Mouse (Mus musculus) right cerebral cortex, postnatal 4 days (tissue): ENCODE results near the gene Ifrd2.

Experiments
- DNase-seq: peaks from one replicate; pipeline ENCODE4 v3.0.0-alpha.2; 2022

Gene Ifrd2

DNA sequence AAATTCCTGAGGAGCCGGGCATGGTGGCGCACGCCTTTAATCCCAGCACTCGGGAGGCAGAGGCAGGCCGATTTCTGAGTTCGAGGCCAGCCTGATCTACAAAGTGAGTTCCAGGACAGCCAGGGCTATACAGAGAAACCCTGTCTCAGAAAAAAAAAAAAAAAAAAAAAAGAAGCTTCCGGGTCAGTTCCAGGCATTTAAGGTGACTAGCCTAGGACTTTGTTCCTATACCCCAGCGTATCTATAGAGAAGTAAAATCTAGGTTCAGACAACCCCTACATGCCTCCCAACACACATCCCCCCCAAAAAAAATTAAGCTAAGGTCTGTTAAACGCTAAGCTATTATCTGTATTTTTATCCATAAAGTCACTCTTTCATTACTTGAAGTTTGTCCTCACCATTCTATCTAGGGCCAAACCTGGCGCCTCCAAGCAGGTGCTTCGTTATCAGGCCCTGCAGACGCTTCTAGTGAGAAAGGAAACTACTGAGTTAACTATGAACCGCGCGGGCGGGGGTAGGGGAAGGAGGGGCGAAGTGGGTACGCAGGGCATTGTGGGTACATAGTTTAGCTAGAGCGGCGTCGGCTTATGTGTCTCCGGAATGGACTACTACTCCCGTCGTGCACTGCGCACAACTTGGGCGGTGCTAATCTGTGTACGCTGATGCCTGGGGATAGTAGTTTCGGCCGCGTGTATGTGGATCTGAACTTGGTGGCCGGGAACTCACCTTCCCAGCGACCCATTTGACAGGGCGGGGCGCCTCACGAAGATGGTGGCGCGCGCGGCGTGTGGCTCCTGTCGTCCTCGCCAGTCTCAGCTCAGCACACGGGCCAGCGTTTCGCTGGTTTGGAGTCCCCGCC is at the start of gene Ifrd2:
TSS of gene Ifrd2 (plus strand) at position 669 of the 859 bp plus-strand sequence.
- peak; percentile 91 for DNase-seq

DNA sequence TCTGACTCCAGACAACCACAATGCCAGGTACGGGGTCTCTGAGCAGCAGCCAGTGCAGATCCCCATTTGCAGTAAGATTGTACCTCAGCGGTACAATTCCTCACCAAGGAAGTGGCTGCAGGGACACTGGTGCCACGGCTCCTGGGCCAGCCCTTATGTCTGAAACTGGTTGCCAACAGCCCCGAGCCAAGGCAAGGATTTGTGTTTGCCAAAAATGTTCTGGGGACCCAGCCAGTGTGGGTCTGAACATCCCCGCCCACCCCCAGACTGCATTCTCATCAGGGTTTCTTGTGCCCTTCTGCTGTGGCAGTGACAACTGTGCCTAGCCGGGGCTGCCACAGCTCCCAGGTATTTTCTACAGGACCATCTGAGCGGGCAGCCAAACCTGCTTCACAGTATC is 49.2 kb upstream of the Ifrd2 start:
- DNase-seq = no peak

DNA sequence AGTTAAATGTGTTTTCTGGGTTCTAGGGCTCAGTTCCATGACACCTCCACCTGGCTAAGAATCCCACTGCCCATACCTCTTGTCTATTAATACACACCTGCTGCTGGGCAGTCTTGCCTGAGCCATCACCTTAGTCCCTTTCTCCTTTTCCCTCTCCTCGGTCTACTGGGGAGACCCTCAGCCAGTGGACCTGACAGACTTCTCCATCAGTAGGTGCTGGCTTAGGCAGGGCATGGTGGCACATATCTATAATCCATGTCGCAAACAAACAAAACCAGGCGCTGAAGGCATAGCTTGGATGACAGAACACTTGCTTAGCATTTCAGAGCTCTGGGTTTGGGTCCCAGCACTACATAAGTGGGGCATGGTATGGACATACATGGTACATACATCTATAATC is 48.7 kb upstream of the Ifrd2 start:
- no peak for DNase-seq

DNA sequence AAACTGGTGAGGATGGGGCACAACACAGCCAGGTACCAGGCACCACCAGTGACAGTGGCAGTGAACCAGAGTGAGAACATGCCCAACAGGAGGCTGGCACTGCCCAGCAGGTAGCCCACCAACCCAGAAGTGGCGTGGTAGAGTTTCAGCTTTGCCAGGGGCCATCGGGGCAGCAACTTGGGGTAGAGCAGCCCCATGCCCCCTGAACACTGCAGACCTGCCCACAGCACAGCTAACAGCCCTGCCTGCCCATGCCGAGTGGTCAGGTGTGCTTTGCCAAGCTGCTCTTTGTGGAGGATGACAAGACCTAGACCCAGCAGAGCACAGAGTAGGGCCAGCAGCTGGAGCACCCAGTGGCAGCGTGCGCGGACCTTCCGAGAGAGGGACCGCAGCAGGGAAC is 47.5 kb upstream of the Ifrd2 start:
- no peak for DNase-seq

DNA sequence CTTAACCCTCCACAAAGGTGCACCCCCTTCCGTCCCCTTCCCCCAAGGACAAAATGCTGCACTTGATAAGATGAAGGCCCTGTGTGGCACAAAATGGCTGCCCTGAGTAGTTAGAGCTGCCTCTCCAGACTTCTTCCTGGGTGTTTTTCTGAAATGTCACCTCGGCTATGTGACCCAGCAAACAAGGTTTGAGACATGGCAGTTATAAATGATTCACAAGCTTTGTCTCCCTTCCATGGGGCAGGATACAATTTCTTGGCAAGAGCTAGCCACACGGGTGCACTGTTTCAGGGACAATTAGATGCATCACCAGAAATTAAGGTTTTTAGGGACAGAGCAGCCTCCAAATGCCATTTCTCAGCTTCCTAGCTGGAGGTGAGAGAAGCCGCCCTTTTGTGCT is 47.0 kb upstream of the Ifrd2 start:
- DNase-seq = no peak

DNA sequence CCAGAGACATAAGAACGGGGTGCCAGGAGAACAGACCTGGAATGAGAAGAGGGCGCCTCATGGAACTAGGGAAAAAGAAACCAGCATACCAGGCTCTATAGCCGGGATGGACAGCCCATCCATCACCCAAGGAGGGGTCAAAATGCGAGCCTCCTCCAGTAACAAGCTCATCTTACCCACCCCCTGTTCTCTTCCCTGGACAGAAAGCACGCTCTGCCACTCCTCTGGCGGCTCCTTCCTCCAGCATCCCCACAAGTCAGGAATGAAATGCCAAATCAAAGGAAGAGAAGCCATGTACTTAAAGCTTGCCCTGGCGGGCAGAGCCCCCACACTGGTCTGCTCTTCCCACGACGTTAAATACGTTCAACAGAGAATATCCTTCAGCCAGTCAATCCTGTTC is 46.4 kb upstream of the Ifrd2 start:
- DNase-seq = no peak

DNA sequence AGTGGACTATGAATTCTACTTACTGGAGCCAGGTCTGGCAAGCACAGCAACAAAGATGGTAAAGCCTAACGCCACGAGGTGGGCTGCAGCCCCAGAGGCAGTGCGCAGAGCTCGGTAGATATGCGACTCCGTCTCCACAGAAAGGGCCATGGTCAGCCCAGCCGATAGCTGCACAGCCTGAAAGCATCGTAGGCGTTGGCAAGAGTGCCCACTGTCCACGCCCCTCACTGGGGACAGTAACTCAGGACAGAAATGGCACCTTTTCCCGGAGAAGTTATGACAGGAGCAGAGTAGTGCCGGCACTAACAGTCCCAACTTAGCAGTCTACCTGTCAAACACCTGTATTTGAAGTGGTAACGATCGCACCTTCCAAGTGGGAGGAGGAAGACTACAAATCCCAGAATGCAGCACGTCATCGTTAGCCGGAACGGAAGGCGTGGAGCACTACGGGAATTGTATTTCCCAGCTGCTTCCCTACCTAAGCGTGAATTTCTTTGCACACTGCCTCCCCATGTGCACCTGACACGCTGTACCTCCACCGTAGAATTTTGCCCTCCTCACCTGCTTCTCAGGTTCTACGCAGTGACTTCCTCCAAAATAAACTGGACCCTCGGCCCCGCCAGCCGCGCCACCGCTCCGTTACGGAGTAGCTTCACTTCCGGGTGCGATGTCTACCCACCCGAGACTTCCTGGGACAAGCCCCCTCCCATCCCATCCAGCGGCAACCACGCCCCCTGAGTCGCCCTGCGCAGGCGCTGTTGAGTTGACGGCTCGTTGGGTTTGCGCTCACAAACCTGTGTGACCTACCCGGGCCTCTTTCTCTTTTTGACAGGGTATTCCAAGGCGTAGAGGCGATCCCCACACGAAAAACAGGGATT is 45.7 kb upstream of the Ifrd2 start, which contains the start of the genes Cyb561d2 and Nprl2:
TSS of gene Cyb561d2 (minus strand) at position 720 of the 878 bp plus-strand sequence.
TSS of gene Nprl2 (plus strand) at position 753 of the 878 bp plus-strand sequence.
- DNase-seq = peak; percentile 90

DNA sequence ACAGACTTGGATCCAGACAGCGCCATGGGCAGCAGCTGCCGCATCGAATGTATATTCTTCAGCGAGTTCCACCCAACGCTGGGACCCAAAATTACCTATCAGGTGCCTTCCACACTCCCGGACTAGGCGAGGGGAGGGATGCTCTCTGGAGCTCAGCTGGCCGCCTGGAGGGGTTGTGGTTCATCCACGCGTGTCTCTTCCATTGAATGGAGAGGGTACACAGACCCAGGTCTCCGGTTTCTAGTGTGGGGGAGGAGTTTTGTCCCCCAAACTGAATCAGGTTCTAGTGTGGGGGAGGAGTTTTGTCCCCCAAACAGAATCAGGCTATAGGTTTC is 45.1 kb upstream of the Ifrd2 start:
- no peak for DNase-seq

DNA sequence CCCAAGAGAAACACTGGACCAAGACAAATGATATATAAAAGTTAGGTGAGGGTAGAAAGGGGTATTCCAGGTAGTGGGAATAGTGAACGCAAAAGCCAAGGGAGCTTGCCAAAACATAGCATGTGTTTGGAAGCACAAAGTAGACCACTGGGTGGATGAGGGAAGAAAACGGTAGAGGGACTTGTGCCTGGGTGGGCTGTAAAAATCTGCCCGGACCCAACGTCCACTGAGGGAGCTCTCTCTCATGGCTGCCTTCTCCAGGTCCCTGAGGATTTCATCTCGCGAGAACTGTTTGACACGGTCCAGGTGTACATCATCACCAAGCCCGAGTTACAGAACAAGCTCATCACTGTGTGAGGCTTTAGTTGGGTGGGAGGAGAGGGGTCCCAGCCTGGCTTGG is 44.7 kb upstream of the Ifrd2 start:
- DNase-seq = no peak

DNA sequence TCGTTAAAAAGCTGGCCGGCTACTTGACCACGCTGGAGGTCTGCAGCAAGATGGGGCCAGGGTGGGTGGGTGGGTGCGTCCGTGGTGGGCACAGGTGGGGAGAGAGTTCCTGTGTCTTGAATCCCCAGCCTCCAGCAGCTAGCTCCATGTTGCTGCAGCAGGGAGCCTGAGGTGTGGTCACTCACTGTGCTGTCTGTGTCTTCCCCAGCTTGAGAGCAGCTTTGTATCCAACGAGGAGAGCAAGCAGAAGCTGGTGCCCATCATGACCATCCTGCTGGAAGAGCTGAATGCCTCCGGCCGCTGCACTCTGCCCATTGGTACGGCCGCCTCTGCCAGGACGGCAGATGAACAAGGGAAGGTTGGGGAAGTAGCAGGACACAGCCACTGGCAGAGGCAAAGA is 44.1 kb upstream of the Ifrd2 start:
- no peak for DNase-seq

DNA sequence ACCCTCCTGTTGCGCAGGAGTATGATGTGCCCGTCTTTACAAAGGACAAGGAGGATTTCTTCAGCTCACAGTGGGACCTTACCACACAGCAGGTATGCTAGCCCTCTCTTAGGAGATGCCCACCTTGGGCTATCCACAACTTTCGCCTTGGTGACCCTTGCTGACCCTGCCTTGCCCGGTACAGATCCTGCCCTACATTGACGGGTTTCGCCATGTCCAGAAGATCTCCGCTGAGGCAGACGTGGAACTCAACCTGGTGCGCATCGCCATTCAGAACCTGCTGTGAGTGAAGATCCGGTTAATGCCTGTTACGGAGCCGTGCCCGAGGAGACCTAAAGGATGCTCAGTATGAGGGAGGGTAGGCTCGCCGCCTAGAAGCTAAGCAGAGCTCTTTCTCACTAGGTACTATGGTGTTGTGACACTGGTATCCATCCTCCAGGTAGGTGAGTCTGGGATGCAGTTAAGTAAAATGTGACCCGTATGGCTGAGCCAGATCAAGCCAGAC is 43.2 kb upstream of the Ifrd2 start:
- DNase-seq = no peak

DNA sequence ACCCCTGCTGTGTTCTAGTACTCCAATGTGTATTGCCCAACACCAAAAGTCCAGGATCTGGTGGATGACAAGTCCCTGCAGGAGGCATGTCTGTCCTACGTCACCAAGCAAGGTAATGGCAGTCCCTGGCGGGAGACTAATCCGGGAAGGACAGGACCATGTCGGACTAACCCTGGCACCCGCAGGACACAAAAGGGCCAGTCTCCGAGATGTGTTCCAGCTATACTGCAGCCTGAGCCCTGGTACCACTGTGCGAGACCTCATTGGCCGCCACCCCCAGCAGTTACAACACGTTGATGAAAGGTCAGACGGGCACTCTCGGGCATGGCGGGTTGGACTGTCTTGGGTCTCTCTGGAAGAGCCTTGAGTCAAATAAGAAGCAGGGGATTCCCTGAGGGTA is 42.7 kb upstream of the Ifrd2 start:
- DNase-seq = no peak

DNA sequence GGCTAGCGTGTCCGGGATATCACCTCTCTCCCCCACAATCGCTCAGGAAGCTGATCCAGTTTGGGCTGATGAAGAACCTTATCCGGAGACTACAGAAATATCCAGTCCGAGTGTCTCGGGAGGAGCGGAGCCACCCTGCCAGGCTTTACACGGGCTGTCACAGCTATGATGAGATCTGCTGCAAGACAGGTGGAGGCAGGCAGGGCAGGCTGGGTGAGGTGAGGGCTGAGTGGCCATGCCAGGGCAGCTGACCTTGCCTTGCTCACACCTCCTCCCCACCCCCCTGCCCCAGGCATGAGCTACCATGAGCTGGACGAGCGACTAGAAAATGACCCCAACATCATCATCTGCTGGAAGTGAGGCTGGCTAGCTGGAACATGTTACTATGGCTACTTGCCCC is 42.2 kb upstream of the Ifrd2 start:
- DNase-seq = no peak

DNA sequence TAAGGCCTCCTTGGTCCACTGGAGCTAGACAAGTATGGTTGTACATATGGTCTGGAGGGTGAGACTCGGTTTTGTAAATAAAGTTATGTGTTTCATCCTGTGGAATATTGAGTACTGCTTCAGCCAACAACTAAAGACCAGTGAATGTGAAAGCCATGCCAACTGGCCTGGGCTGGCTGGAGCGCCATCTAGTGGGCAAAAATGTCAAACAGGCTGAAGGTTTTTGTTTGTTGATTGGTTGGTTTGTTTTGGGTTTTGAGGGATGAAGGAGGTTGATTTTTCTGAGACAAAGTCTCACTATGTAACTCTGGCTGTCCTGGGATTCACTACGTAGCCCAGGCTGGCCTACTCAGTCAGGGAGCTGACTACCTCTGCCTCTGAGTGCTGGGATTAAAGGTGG is 41.8 kb upstream of the Ifrd2 start:
- peak; percentile 82 for DNase-seq

DNA sequence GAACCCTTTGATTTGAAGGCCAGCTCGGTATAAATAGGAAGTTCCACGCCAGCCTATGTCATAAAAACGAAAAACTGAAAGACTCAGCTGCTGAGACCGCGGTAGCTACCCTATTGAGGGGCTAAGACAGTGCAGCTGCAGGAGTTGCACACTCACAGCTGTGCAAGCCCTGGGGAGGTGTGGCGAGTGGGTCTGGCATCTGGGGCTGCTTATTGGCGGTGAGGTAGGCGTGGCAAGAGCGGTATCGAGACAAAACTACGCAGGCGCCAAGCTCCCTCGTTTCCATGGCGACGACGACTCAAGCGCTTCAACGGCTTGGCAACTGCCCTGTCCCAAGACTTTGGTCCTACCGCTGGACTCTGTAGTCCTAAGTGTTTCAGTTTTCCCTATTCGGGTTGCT is 40.4 kb upstream of the Ifrd2 start, which contains the start of gene Zmynd10:
TSS of gene Zmynd10 (plus strand) at position 273 of the 400 bp plus-strand sequence.
- peak; percentile 87 for DNase-seq

DNA sequence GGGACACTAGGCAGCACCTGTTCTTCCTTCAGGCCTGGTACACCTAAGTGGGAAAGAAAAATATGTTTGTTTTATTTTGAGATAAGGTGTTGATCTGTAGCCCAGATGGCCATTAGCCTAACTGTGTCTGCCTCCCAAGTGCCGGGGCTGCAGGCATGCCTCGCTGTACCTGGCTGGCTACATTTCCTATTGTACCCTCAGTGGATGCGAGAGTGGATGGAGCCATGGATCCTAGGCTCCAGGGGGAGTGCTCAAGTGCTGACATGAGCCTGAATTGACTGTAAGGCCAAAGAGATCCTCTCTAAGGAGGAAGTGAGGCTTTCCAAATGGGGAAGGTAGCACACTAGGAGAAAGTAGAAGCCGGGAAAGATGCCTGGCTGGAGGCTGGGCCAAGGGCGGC is 39.5 kb upstream of the Ifrd2 start:
- DNase-seq = no peak

DNA sequence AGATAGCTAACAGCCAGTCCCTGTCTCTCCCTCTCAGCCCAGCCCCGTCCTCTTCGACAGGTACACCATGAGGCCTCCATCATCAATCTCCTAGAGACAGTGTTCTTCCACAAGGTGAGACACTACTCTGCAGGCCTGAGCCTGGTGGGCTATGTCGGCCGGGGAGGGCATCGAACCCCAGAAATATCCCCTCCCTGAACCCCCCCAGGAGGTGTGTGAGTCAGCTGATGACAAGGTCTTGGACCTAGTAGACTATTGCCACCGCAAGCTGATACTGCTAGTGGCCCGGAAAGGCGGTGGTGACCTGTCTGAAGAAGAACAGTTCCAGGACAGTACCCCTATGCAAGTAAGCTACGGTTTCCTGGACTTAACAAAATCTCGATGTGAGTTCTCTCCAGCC is 38.6 kb upstream of the Ifrd2 start:
- DNase-seq = no peak

DNA sequence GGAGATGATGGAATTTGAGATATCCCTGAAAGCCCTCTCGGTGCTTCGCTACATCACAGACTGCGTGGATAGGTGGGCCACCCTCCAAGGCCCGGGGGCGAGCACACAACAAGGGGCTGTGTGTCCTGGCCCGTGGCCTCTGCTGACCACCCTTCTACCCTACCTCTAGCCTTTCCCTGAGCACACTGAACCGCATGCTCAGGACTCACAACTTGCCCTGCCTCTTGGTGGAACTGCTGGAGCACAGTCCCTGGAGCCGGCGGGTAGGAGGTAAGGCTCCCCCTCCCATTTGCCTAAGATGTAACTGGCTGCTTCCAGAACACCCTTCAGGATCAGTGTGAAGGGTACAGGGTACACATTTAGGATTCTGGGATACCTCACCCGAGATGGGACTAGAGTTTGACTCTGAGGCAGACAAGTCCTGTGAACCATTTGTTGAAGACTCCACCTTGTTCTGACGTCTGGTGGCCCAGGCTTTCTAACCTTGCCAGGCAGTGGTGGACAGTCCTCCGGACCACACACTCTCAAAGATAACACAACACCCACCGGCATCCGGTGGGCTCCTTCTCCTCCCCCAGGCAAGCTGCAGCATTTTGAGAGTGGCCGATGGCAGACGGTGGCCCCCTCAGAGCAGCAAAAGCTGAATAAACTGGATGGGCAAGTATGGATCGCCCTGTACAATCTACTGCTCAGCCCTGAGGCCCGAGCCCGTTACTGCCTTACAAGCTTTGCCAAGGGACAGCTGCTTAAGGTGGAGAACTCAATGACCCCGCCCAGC is 38.0 kb upstream of the Ifrd2 start:
- DNase-seq = no peak

DNA sequence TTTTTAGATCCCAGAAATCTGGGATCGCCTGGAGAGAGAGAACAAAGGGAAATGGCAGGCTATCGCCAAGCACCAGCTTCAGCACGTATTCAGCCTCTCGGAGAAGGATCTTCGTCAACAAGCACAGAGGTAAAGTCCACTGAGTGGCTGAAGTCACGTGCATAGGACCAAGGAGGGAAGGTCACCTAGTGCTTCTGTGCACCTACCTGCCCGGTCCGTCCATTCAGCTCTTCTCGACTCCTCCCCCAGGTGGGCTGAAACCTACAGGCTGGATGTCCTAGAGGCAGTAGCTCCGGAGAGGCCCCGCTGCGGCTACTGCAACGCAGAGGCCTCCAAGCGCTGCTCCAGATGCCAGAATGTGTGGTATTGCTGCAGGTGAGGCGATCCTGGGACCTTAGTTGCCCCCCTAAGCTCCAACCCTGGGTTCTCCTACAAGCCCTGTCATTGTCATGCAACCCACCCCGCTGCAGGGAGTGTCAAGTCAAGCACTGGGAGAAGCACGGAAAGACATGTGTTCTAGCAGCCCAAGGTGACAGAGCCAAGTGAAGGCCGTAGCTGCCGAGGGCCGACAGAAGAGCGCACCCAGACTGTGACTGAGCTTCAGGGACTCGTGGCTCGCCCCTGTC is 36.8 kb upstream of the Ifrd2 start:
- no peak for DNase-seq

DNA sequence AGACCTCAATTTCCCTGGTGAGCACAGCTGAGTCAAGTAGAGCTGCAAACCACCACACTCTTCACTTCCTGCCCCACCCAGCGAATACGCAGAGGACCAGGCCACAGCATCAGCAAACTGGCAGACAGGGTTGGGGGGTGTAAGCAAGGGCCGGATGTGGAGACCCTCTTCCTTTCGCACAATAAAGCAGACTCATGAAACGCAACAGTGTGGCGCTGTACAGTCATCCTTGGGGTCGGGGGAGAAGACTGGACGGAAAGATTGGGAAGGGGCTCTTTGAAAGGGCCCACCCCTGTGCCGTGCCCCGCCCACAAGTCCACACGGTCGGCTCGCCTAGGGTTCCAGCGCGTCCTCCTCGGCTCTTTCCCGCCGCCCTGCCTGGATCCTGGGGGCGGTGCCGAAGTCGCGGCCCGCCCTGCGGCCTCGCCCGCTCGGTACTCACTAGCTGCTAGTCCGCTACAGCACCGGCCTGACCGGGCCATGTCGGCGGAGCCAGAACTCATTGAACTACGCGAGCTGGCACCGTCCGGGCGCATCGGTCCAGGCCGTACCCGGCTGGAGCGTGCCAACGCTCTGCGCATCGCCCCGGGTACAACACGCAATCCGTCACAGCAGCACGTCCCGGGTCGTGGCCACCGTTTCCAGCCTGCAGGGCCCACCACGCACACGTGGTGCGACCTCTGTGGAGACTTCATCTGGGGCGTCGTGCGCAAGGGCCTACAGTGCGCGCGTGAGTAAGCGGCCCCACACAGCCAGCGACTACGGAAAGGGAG is 36.1 kb upstream of the Ifrd2 start, which contains the start of gene Rassf1:
TSS of gene Rassf1 (plus strand) at position 439 of the 773 bp plus-strand sequence.
- DNase-seq = no peak

DNA sequence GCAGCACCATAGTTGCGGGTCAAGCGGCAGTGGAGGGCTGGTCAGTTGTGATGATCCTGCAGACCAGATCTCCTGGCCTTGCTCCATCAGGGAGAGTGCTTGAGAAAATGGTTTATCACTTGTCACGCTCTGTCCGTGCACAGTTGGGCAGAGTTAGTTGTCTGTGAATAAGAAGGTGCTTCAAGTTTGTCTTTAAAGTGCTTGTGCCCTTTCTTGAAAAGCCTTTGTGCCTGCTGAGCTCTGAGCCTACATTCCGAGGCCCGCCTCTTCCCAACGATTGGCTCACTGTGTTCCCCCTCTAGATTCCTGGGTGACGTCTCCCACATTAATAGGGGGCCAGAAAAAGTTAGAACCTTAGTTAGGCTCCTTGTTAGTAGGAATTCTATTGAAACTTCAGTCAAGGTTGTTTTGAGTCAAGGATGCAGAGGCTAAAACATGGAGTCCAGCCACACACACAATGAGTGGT is 35.5 kb upstream of the Ifrd2 start:
- no peak for DNase-seq
